ENCODE assay signal across 1 mouse cellular context in the genomic region with DNA sequence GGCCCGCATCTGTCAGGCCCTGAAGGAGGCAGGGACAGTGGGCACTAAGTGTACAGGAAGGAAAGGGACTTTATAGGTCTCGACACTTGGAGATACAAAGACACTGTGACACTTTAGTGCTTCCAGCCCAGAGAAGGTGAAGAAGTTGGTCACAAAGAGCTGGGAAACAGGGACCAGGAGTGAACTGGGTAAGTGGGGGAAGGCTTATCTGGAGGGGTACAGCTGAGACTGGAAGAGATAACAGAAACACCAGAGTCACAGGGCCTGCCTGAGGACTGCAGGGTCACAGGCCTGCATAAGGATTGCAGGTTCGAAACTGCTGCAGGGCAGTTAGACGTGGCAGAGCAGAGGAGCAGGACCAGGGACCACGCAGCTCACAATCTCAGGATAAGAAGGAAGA.
A peak's percentile ranks its signal among the peaks of the same experiment; 100 is the strongest.
TF ChIP-seq lines count a peak whose summit lies in the region.

No protein-coding gene starts in this region.

TF ChIP-seq in MEL, 35 proteins besides CTCF, POLR2A, EP300 and RAD21:
- no peak for TF ChIP-seq MAX (IDR thresholded peaks at IDR 0.05; ENCODE audit: low read length)
- no peak for TF ChIP-seq NELFE (IDR thresholded peaks at IDR 0.05; ENCODE audit: low read depth, low read length)
- TF ChIP-seq MAFK (IDR thresholded peaks at IDR 0.05; ENCODE audit: borderline replicate concordance, low read depth, low read length), result no peak
- no peak for TF ChIP-seq MEF2A (IDR thresholded peaks at IDR 0.05; ENCODE audit: extremely low read depth, insufficient replicate concordance, low read depth, low read length, poor library complexity, severe bottlenecking)
- TF ChIP-seq ZC3H11A (IDR thresholded peaks at IDR 0.05; ENCODE audit: low read depth, low read length), result no peak
- no peak for TF ChIP-seq MYC (IDR thresholded peaks at IDR 0.05; ENCODE audit: low read depth, low read length)
- TF ChIP-seq NRF1 (IDR thresholded peaks at IDR 0.05; ENCODE audit: insufficient read depth, low read depth, low read length, poor library complexity, severe bottlenecking), result no peak
- TF ChIP-seq BHLHE40 (IDR thresholded peaks at IDR 0.05; ENCODE audit: borderline replicate concordance, low read depth, low read length), result no peak
- peak; percentile 81 for TF ChIP-seq TCF12 (IDR thresholded peaks at IDR 0.05; ENCODE audit: low read depth, low read length)
- no peak for TF ChIP-seq ZNF384 (IDR thresholded peaks at IDR 0.05; ENCODE audit: low read depth, low read length)
- peak; percentile 55; the same call in 1 of the 2 replicates for TF ChIP-seq SIN3A (IDR thresholded peaks at IDR 0.05; ENCODE audit: low read length)
- TF ChIP-seq ELF1 (IDR thresholded peaks at IDR 0.05; ENCODE audit: low read depth, low read length), result no peak
- TF ChIP-seq POLR2AphosphoS5 (IDR thresholded peaks at IDR 0.05; ENCODE audit: borderline replicate concordance, low read depth, low read length), result no peak
- TF ChIP-seq SMC3 (IDR thresholded peaks at IDR 0.05; ENCODE audit: low read depth, low read length), result no peak
- TF ChIP-seq MYB (IDR thresholded peaks at IDR 0.05; ENCODE audit: low read depth, low read length), result no peak
- no peak for TF ChIP-seq CHD2 (IDR thresholded peaks at IDR 0.05; ENCODE audit: low read length)
- no peak for TF ChIP-seq KAT2A (conservative IDR thresholded peaks at IDR 0.05; ENCODE audit: low read depth, low read length)
- TF ChIP-seq ZMIZ1 (IDR thresholded peaks at IDR 0.05; ENCODE audit: low read depth, low read length), result no peak
- TF ChIP-seq E2F4 (IDR thresholded peaks at IDR 0.05; ENCODE audit: borderline replicate concordance, low read depth, low read length), result no peak
- TF ChIP-seq UBTF (IDR thresholded peaks at IDR 0.05; ENCODE audit: borderline replicate concordance, insufficient read depth, low read depth, low read length), result no peak
- no peak for TF ChIP-seq CHD1 (IDR thresholded peaks at IDR 0.05; ENCODE audit: low read depth, low read length)
- TF ChIP-seq USF2 (IDR thresholded peaks at IDR 0.05; ENCODE audit: borderline replicate concordance in 1 of 2, insufficient read depth in 1 of 2, low read depth in 1 of 2, low read length in 2 of 2), result no peak
- no peak for TF ChIP-seq USF1 (IDR thresholded peaks at IDR 0.05; ENCODE audit: low read depth, low read length)
- 0 out of 2 replicates have a peak, but pooled peaks have one; percentile 37 for TF ChIP-seq RCOR1 (IDR thresholded peaks at IDR 0.05; ENCODE audit: low read depth, low read length)
- TF ChIP-seq HCFC1 (IDR thresholded peaks at IDR 0.05; ENCODE audit: low read depth, low read length), result no peak
- TF ChIP-seq POLR2AphosphoS2 (IDR thresholded peaks at IDR 0.05; ENCODE audit: low read length), result no peak
- no peak for TF ChIP-seq TBP (IDR thresholded peaks at IDR 0.05; ENCODE audit: low read depth, low read length)
- TF ChIP-seq MXI1 (IDR thresholded peaks at IDR 0.05; ENCODE audit: low read depth, low read length), result no peak
- peak; percentile 86 for TF ChIP-seq ETS1 (IDR thresholded peaks at IDR 0.05; ENCODE audit: low read depth, low read length)
- no peak for TF ChIP-seq JUND (IDR thresholded peaks at IDR 0.05; ENCODE audit: low read depth, low read length)
- TF ChIP-seq TAL1 (IDR thresholded peaks at IDR 0.05; ENCODE audit: low read length), result peak; percentile 27; the same call in 1 of the 2 replicates
- TF ChIP-seq ZKSCAN1 (IDR thresholded peaks at IDR 0.05; ENCODE audit: low read depth, low read length), result no peak
- no peak for TF ChIP-seq MAZ (IDR thresholded peaks at IDR 0.05; ENCODE audit: low read depth, low read length)
- no peak for TF ChIP-seq GABPA (IDR thresholded peaks at IDR 0.05; ENCODE audit: low read depth, low read length)
- TF ChIP-seq GATA1 (IDR thresholded peaks at IDR 0.05; ENCODE audit: low read depth, low read length), result peak; percentile 89
TF ChIP-seq in MEL: peak in this region for 6.
